Mouse (Mus musculus) brain, embryonic 14.5 days (tissue): ENCODE data around the gene Sel1l.

Experiments
- CTCF ChIP-seq: fragments of 200-500 bp; IDR thresholded peaks from 2 replicates; pipeline ENCODE4 v1.5.1; 2012; ENCODE audit warnings: inconsistent platforms, mild to moderate bottlenecking, moderate library complexity, borderline replicate concordance; ENCODE audit not compliant: insufficient read depth, insufficient read length; ENCODE audit errors: extremely low read depth
- POLR2A ChIP-seq: fragments of 200-500 bp; IDR thresholded peaks from 2 replicates; pipeline ENCODE4 v1.6.1; 2012; ENCODE audit warnings: mild to moderate bottlenecking, inconsistent platforms, borderline replicate concordance; ENCODE audit not compliant: poor library complexity, insufficient read depth, insufficient read length, severe bottlenecking; ENCODE audit errors: extremely low read depth

DNA sequence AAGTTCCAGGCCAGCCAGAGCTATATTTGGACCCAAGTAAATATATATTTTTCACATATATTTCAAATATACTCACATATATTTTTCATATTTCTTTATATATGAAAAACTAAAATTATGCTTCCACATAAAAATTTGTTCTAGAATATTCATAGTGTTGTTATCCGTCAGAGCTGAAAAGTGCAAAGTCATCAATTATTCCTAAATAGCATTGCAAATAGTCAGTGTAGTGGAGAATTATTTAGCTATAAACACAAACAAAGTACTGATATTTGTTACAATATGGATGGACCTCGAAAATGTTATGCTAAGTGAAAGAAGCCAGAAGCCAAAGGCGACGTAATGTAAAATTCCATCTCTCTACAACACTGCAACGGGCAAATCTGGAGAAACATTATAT lies 67.5 kb downstream of the Sel1l start:
- no peak for TF ChIP-seq POLR2A
- no peak for TF ChIP-seq CTCF
